Mouse (Mus musculus) frontal cortex, adult (tissue): Measurements from ENCODE around the gene Tmem255b.
A peak's percentile ranks its signal among the peaks of the same experiment; 100 is the strongest.

Experiments
- ATAC-seq: cut with Nextera tagmentation; 2 replicates; pipeline ENCODE4 v1.9.2; 2017; ENCODE audit warnings: mild to moderate bottlenecking, moderate library complexity, mixed read lengths; ENCODE audit not compliant: low TSS enrichment

Tmem255b gene

DNA sequence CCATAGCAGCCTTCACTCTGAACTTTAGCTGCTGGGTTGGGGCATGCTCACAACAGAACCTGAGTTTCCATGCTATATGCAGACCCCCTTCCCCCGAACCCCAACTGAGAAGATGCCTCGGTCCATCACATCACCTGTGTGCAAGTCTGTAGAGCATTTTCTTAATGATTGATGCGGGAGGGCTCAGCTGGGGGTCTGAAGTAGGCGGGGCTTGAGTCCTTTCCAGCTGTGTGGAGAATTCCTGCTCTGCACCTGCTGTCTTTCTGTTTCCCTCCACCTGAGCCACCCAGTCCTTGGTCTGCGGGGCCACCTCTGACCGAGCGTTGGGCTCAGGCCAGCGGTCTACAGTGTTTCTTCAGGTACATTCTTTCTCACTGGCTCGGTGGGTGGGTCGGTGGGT is at the start of gene Tmem255b:
Gene Tmem255b, plus strand, starts transcription at position 301 of the 400 bp plus-strand sequence.
- no peak for ATAC-seq

DNA sequence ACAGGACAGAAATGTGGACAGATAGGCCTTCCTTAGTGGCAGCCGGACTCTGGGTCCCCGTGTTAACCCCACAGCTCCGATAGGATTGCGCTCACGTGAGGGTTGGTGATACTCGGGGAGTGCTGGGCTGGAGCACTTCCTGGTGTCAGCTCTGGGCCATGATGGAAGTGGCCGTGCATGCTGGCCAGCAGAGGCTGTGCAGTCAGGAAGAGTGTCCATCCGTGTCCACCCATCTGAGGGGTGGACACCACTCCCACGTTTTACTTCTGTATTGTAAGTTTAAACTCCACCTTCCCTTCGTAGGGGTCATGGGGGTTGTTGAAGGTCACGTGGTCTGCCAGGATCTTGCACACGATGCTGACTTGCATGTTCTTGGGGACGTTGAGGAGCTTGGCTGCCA is 48.6 kb upstream of the Tmem255b start:
- ATAC-seq, result no peak

DNA sequence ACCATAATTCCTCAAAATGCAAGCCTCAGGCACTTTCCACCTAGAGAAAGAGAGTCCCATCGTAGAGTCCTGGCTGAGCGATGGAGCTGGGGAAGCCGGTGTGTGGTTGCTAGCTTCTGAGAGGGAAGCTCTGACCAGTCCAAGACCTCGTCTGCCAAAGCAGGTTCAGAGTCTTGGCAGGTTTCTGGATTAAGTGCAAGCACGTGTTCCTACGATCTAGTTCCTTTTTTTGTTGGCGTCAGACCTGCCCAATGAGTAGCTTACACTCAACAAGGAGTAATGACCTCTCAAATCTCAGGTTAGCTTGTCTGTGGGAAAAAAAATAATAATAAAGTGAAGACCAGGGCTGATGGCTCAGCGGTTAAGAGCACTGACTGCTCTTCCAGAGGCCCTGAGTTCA is 47.3 kb upstream of the Tmem255b start:
- ATAC-seq, result no peak

DNA sequence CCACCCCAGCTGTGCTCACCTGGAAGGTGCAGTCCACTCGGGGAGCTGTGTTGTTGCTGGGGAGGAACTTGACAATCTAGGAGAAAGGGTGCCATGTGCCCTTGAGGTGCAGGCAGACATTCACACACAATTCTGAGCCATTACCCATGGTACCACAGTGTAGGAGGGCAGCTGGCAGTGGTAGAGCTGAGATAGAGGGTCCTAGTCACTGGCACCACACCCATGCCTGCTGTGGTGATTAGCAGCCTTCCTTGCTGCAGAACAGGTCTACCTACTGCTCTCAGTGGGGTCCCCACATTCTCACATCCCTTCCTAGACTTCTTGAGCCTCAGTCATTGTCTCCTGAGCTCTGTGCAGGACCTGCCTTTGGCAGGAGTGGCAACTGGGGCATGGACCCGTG is 46.2 kb upstream of the Tmem255b start:
- ATAC-seq, result no peak

DNA sequence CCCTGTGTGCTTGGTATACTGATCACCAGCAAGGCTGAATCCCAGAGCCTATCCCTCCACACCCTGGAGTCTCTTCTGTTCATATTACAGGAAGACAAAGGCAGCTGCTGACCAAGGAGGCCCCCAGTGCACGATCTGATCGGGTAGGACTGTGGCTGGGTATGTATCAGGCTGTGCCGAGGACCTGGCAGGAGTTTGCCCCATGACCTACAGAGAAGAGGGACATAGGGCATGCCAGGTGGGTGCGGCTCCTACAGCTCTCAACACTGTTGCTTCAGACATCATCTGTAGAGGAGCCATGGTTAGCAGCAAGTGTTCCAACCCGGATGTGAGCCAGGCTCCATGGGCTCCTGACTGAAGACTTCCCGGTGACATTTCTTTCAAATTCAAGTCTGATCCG is 41.1 kb upstream of the Tmem255b start:
- no peak for ATAC-seq

DNA sequence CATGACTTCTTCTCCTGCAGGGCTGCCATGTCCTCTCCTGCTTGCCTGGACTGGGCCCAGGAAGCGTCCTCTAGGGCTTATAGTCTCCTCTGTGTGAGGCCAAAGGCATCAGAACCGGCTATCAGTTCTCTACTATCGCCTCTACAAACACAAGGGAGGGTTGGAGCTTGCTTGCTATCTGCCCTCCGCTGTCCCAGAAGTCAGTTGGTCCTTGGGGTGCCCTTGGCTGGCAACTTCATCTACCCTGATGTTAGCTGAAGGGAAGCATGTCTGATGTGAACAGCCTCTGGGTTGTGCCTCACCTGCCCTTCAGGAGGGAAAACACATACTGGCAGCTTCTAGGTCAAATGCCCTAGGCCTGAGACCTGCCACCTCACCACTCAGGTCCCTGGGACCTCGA is 38.3 kb upstream of the Tmem255b start, which contains the start of gene Atp4b:
Gene Atp4b, minus strand, starts transcription at position 101 of the 400 bp plus-strand sequence.
- no peak for ATAC-seq

DNA sequence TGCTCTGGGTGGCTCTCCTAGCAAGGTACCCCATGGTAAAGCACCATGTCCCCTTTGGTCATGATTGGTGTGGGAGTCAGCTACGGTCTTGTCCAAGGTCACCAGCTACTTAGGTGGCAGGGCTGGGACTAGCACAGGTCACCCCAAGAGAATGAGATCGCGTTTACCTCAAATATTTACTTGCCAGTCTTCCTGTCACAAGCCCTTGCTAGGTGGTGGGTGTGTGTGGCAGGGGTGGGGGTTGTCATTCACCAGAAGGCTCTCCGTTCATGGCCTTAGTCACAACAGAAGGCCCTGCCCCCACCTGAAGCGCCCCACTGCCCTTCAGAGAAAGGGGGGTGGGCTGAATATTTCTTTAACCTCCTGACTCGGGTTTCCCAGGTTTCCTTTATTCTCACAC is 31.5 kb upstream of the Tmem255b start:
- no peak for ATAC-seq

DNA sequence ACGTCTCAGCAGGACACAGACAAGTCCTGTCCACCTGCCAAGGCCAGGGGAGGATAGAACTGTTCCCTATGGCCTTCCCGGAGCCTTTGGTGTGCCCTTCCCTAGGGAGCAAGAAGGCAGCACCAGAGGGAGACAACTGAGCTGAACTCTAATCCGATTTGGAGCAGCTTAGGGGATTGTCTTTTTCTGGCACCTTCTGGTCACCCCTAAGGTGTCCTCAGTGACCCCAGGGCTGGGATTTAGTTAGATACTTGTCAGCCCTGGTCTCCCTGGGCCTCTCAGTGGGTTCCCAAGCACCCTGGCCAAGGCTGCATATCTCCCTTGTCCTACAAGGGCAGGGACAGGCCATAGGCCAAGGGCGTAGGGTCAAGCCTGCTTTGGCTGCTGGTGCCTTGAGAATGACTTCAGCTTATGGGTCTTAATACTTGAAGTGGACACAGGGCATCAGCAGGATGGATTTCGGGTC is 30.3 kb upstream of the Tmem255b start, which contains the start of gene Grk1:
Gene Grk1, plus strand, starts transcription at position 416 of the 466 bp plus-strand sequence.
- no peak for ATAC-seq

DNA sequence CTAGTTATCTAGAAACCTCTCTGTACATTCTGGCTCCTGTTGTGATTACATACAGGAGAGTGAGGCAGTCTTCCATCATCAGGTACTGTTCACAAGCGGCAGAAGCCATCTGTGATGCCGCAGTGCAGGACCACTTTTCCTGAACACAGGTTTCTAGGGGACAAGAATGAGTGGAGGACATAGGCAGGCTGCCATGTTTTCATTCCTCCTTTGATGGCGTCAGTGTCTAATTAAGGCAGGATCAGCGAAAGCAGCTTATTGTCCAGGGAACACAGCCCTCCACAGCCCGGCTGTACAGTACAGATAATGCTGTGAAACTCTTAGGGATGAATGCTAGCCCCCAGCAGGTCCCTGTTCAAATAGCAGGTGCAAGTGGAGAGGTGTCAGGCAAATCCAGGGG is 29.0 kb upstream of the Tmem255b start:
- ATAC-seq, result no peak

DNA sequence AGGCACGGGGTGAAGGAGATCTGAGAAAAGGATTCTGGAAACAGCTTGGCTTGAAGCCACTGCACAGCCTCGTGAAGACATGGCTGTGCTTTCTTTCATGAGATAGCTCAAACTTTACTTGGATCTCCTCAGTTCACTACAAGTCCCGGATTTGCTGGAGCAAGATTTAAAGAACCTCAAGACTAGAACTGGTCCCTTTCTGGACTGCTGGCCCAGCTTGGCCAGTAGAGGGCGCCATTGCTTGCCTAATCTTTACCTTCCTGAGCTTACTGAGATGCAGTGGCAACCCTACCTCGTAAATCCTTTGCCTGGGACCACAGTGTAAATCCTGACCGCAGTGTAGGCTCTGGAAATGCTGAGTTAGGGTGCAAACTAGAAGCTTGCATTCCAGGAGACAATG is 23.4 kb upstream of the Tmem255b start:
- ATAC-seq, result peak; percentile 60; the same call in 1 of the 2 replicates

DNA sequence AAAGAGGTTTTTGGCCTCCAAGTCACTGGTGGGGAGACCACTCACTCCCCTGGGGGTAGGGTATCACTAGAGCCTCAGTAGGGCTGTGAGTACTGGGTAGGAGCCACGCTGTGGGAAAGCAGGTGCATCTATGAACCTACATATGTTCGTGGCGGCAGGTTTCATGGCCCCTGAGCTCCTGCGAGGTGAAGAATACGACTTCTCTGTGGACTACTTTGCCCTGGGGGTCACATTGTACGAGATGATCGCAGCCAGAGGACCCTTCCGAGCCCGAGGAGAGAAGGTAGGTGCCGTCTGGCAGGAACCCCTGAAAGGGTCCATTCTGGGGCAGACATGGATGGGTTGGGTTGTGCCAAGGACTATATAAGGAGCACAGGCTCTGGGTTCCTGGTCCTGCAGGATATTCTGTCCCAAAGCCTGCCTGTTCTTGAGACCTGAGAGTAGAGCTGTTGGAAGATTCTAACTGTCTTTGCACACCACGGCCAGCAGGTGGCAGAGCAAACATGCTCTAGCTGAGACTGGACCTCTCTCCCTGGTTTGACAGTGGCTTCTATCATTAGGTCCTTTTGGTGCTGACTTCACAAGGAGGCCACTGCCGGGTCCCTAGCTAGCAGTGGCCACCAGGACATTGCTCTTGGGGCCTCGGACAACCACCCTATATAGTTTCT is 22.0 kb upstream of the Tmem255b start:
- ATAC-seq, result peak; percentile 39; the same call in 1 of the 2 replicates

DNA sequence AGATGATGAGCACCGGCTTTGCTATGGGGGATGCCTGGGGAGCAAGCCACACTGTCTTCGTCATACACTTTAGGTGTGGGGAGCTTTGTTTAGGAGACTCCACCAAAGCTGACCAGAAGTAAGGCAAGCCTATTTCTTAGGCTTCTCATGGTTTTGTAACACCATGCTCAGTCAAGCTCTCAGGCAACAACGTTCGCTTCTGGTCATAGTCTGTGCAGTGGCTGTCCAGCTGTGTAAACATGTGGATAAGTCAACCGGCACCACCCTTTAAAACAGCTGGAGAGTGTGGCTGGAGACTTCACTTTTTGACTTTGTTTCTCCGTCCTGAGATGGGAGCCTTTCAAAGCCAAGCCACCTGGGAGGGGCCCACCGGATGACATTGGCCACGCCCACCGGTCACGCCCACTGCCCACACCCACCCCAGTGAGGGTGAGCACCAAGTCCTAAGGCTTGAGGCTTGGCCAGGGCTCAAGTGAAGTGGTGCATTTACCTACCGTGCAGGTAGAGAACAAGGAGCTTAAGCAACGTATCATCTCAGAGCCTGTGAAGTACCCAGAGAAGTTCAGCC is 21.1 kb upstream of the Tmem255b start:
- no peak for ATAC-seq

DNA sequence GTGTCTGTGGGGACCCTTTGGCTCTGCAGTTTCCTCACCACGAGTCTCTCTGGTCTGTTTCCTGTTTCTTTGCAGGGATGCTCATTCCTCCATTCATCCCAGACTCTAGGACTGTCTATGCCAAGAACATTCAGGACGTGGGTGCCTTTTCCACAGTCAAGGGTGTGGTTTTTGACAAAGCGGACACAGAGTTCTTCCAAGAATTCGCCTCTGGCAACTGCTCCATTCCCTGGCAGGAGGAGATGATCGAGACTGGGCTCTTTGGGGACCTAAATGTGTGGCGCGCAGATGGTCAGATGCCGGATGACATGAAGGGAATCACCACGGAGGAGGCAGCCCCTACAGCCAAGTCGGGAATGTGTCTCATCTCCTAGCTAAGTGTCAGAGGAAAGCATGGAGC is 19.1 kb upstream of the Tmem255b start:
- ATAC-seq, result peak; percentile 63

DNA sequence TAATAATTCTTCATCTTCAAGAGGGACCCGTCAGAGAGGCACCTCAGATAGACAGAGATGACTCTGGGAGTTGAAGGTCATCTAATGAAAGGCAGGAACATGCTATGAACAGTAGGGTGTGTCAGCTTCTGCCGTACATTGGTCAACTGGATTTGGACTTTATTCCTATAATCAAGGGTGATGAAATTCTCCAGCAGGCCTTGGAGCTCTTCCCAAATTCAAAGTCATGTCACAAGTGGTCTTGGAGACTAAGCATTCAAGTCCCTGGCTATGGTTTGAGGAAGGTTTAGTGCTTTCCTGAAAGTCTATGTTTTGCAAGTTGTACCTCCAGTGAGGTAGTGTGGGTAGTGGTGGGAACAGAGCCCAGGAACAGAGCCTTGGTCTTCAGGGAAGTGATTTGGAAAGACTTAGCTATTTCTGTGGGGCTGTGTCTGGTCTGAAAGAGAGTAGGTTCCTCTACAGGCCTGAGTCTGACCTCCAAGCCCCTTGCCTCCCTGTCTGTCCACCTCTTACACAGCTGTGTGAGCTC is 15.8 kb upstream of the Tmem255b start:
- 0 out of 2 replicates have a peak, but pooled peaks have one; percentile 44 for ATAC-seq

DNA sequence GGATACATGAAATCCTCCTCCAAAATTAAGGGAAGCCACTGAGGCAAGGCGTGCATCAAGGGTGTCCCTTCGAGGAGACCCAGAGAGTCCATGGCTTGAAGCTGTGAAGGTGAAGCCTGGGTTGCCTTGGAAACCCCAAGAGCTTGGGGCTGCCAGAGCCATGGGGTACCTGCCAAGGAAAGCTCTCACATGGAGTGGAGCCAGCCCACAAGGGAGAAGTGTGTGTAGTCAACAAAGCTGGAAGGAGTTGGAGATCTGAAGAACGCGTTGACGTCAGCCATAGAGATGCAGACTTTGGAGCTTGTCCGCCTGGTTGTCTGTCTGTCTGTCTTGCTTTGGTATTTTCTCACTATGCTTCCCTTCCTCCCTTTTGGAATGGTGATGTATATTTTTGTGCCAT is 14.0 kb upstream of the Tmem255b start:
- ATAC-seq, result peak; percentile 52; the same call in 1 of the 2 replicates

DNA sequence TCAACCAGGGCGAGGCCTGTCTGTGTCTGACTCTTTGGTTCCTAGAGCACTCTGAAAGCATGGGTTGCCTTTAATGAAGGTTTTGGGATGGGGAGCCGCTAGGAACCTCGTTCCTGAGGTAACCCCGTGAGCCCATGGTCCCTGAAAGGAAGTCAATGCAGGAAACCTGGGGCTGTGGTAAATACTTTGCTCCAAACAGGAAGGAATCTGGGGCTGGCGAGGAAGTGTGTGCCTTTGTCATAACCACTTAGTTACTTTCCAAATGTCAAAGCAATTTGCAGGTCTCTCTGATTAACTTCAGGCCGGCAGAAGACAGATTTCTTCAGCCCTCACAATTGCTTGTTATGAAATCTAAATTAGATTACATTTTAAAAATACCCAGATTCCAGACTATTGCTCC is 7.6 kb upstream of the Tmem255b start:
- ATAC-seq, result no peak

DNA sequence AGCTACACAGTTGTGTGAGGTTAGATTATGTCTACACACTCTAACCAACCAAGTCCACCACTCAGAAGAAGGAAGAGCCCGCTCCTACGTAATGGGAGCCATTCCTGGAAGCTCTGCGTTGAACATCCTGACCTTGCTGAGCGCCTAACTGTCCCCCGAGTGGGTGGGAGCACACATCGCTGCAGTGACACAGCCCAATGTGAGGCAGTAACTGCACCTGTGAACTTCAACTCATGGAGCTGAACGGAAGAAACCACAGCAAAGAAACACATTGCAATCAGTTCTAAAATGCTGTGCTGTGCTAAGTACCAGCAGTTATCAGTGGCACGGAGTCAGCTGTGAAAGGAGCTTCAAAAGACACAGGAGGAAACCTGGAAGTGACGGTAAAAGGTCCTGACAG is 6.8 kb upstream of the Tmem255b start:
- ATAC-seq, result no peak

DNA sequence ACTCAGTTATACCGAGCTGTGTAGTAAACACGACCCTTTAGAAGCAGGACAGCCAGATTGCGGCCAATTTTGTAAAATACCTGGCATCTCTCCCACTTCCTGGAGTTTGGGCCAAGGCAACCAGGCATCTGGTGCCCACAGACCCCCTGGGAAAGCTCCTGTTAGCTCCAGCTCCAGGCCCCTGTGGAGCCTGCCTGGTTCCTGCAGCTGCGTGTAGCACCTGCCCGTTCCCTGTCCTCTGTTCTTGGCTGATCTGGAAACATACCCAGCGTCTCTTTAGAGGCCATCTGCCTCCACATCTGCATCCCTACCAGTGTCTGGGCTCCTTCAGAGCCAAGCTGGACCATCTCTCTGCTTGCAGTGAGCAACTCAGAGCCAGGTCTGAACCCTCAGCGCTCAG is 4.6 kb upstream of the Tmem255b start:
- ATAC-seq, result no peak

DNA sequence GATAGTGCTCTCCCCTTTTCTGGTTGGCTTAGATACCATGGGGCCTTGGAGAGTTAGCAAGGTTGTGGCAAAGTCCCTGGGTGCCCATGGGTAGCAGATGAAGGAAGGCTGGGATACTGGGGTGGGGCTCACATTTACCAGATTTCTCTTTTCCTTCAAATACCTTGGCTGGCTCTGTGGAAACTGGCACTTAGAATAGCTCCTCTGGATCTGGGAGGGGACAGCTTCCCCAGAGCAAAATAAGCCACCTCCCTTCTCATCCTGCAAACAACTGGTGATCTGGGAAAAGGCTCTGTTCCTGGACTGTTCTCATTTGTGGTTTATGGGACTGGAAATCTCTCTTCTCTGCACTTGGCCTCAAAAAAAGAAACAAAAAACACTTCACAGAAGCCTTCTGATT is 4.1 kb upstream of the Tmem255b start:
- no peak for ATAC-seq

DNA sequence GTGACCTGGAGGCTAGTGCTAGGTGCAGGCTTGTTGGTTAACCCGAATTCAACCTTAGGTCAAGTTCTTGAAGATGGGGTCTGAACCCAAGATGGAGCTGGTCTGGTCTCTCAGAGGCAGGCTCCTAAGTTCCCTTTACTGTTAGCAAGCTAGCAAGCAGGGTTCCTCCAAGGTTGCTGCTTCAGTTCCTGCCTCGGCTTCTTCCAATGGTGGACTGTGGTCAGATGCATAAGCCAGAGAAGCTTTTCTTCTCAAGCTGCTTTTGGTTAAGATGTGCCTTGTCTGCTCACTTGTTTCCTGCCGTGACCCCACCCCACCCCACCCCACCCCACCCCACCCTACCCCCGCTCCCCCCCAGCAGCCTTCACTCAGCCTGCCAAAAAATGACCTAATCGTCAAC is 1.9 kb upstream of the Tmem255b start:
- no peak for ATAC-seq

DNA sequence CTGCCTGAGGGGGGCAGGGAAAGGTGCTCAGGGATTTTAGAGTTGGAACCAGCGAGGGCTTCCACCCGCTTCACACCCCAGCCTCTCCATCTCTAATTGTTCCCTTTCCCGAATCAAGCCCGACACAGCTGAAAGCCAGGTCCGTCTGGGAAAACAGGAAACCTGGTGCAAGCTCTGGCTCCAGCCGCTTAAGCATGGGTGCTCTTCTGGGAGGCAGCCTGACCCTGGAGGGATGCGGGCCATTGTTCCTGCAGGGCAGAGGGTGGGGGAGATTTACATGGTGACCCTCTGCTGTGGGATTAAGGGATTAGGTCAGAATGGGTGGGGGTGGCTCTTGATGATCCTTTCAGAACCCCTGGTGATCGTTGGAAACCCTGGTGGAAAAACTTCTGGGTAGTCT is 1.1 kb downstream of the Tmem255b start:
- ATAC-seq, result no peak

DNA sequence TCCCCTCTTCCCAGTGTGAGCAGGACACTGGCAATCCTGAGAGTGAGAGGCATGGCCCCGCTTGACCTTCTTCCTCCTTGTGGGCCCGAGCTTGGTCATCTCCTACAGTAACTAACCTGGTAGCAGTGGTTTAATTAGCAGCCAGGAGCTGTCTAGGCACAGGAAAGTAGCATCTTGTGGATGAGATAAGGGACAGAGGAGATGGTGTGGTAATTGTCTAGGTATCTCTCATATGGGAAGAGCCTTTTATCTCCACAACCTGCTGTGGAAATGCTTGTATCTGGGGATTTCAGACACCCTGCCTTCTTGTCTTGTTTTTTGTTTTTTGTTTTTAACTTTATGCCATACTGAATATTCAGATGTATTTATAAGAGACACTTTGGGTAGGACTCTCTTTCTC is 2.5 kb downstream of the Tmem255b start:
- ATAC-seq, result no peak

DNA sequence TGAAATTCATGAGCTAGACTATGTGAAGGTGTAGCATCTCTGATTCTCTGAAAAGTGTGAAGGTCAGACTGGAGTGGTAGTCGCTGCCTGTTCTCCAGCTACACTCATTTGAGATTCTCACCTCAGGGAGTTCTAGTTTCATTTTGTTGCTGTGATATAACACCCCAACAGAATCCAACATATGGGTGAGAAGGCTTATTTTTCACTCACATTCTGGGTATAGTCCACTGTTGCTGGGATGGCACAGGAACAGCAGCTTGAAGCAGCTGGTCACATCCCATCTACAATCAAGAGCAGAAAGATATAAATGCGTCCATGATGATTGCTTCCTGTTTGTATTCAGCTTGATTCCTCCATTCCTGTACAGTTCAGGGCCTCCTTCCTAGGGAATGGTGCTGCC is 7.2 kb downstream of the Tmem255b start:
- peak; percentile 91 for ATAC-seq
